13 mouse cellular contexts compared by ENCODE assay signal in the genomic region with DNA sequence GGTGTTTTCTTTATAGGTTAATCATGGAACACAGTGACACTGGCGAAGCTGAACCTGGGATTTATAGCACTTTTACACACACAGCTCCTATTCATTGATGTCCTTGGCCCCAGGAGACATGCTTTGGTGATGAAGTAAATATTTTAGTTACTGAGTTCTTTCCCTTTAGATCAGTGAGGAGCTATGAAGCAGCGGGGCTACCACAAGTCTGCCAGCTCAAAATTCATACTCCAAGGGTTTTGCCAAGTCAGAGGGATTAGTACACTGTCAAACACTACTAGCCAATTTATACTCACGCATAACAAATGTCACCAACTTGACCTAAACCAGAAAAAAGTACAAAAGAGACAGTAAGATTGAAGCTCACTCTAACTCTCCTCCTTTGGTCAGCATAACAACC.
"Had no signal": no experiment of that assay in that cellular context is flagged by ENCODE, and none has a peak within 500 bp of the region (broad histone marks: within the 10 kb centered on the region; RNA-seq: fewer than 3 reads in every experiment).

No protein-coding gene starts in this region.

- H3K4me1 ChIP-seq: liver, embryonic 12.5 days; megakaryocyte, embryonic 14.5 days; midbrain, embryonic 12.5 days; midbrain, embryonic 15.5 days had no signal

- H3K36me3 ChIP-seq: liver, embryonic 12.5 days; midbrain, embryonic 12.5 days; midbrain, embryonic 15.5 days; neural tube, embryonic 12.5 days had no signal

- H3K27ac ChIP-seq: liver, embryonic 12.5 days; liver, embryonic 14.5 days; midbrain, embryonic 12.5 days; midbrain, embryonic 15.5 days; neural tube, embryonic 12.5 days had no signal

- H3K27me3 ChIP-seq: liver, embryonic 12.5 days; megakaryocyte, embryonic 14.5 days; midbrain, embryonic 12.5 days; midbrain, embryonic 15.5 days; neural tube, embryonic 12.5 days had no signal

- DNase-seq: lung, adult 18-20 months; lung, embryonic 14.5 days; lung, postnatal 10 days; lung, postnatal 4 days; thymus, adult 2 months; thymus, postnatal 25 days; thymus, postnatal 4 days had no signal

- H3K9me3 ChIP-seq: liver, embryonic 12.5 days; midbrain, embryonic 12.5 days; midbrain, embryonic 15.5 days had no signal

- H3K4me2 ChIP-seq: liver, embryonic 12.5 days; lung, embryonic 14.5 days; midbrain, embryonic 12.5 days; midbrain, embryonic 15.5 days; neural tube, embryonic 12.5 days had no signal

- H3K9ac ChIP-seq: liver, embryonic 12.5 days; liver, embryonic 14.5 days; lung, embryonic 14.5 days; midbrain, embryonic 12.5 days; midbrain, embryonic 15.5 days; neural tube, embryonic 12.5 days had no signal

- ATAC-seq: liver, embryonic 12.5 days; midbrain, embryonic 15.5 days had no signal

- H3K4me3 ChIP-seq: liver, embryonic 12.5 days; megakaryocyte, embryonic 14.5 days; midbrain, embryonic 12.5 days; midbrain, embryonic 15.5 days; neural tube, embryonic 12.5 days had no signal
